Mouse (Mus musculus) cortical plate, adult 2 months (tissue): ENCODE results near the gene Plpp4. TPM values are rescaled to one million over a fixed set of nuclear protein-coding genes. Genes with fewer than 3 reads are reported as not detected.

ENCODE experiments used
- H3K27ac ChIP-seq: fragments of 200-500 bp; 2 replicates; pipeline ENCODE4 v1.5.1; 2012; ENCODE audit warnings: low read length, control low read depth, inconsistent platforms; ENCODE audit not compliant: insufficient read depth
- H3K4me1 ChIP-seq: fragments of 200-500 bp; 2 replicates; pipeline ENCODE4 v1.6.1; 2011; ENCODE audit warnings: low read length; ENCODE audit not compliant: control insufficient read depth, insufficient read depth
- H3K4me3 ChIP-seq: fragments of 200-500 bp; 2 replicates; pipeline ENCODE4 v1.5.1; 2011; ENCODE audit warnings: mild to moderate bottlenecking, low read length, control low read depth; ENCODE audit not compliant: insufficient read depth
- CTCF ChIP-seq: fragments of 200-500 bp; IDR thresholded peaks from 2 replicates; pipeline ENCODE4 v1.5.1; 2011; ENCODE audit warnings: mild to moderate bottlenecking, control low read depth, low read length; ENCODE audit not compliant: insufficient read depth; ENCODE audit errors: extremely low read depth
- POLR2A ChIP-seq: fragments of 200-500 bp; IDR thresholded peaks from 2 replicates; pipeline ENCODE4 v1.6.1; 2011; ENCODE audit warnings: mild to moderate bottlenecking, low read length, control low read depth; ENCODE audit not compliant: insufficient read depth; ENCODE audit errors: extremely low read depth
- polyA plus RNA-seq: library from polyadenylated mRNA; depleted of rRNA; stranded (reverse); fragments of >200 nt; gene quantifications from 2 replicates; pipeline ENCODE4 v1.2.3, GENCODE M21; 2012

Plpp4 gene
- polyA plus RNA-seq, 1 experiment: 7.9 TPM

DNA sequence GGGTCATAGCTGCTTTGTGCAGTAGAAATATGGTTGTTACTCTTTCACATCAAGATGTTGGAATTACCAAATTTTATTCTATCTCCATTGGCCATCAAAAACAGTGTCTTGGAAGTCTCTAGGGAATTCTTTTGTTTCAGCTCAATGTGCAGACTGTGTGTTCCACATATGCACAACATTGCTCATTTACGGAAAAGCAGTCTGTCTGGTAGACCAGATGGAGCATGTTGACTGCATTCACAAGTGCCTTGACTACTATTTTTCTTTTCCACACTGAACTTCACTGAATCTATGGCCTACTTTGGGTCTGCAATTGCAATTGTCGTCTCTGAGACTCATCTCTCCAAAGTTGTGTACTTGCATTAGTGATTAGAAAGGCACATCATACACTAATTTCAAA lies 98.7 kb downstream of the Plpp4 start:
- H3K27ac ChIP-seq: no peak overlapping the region
- H3K4me1 ChIP-seq: no peaks in the 10 kb centered on the region
- H3K4me3 ChIP-seq: no peak overlapping the region
- TF ChIP-seq POLR2A (no peak), CTCF (no peak)

DNA sequence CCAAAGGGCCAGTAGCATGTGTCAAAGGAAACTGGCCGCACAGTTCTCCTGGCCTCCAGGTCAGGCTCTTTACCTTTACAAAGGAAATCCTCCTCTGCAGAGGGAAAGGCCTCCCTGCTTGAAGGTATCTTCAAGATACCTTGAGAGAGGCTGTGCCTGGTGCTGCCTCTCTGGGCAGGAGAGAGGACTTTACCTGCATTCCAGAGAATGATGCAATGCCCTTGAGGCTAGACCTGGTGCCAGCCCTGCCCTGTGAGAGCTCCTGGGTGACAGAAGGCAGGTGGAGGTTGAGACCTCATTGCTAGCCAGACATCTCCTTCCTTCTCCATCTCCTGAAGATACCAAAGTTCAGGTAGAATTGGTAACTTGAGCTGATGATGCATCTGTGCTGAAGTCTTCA lies 118.5 kb downstream of the Plpp4 start:
- TF ChIP-seq POLR2A (no peak), CTCF (no peak)
- Histone ChIP-seq H3K27ac (no peak overlapping the region), H3K4me3 (no peak overlapping the region), H3K4me1 (no peaks in the 10 kb centered on the region)

DNA sequence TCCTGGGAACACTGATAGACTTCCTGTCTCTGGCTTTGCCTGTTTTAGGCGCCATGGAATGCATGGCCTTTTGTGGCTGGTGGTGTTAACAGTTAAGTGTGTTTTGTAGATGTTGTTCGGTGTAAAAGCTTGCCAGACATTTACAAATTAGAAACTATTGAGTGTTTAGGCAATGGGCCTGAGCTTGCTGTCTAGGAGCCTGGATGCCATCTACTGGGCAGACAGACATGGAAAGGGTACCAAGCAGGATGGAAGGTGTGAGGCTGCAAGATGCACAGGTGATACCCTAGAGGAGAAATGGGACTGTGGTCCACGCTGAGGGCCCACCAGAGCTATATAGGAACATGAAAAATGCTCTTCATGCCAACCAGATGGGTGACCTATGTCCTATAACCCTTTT lies 128.3 kb downstream of the Plpp4 start:
- Histone ChIP-seq H3K4me1 (no peaks in the 10 kb centered on the region), H3K27ac (no peak overlapping the region), H3K4me3 (no peak overlapping the region)
- TF ChIP-seq CTCF: peak; percentile 26; the same call in 1 of the 2 replicates
- no peak for TF ChIP-seq POLR2A

DNA sequence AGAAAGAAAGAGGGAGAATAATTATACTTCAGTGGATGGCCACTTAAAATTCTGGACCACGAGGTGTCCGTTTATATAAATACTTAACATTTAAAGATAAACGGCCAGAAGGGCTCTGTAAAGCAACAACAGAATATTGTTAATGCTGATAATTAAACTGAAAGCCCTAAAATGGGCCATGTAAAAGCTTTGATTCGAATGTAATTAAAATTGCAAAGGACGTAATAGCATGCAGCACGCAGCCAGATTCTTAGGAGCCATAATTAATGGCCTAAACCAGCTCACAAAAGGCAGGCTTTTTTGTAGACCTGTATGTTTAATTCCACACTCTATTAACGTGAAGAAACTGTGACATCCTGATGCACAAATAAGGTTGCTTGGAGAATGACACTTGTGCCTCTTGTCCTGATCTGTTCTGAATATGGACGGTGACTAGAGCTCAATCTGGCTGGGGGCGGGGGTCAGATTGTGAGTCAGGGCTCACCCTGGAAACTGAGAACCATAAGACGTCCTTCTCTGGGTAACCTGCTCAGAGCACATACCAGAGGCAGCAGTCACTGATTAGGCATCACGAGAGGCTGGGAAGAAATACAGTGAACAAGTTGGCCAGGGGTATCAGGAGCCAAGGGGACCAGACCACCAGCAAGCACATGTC lies 136.1 kb downstream of the Plpp4 start:
- H3K4me1 ChIP-seq: peaks cover 1% of the 10 kb centered on the region
- no peak overlapping the region for H3K4me3 ChIP-seq
- H3K27ac ChIP-seq: no peak overlapping the region
- TF ChIP-seq CTCF: no peak
- no peak for TF ChIP-seq POLR2A

DNA sequence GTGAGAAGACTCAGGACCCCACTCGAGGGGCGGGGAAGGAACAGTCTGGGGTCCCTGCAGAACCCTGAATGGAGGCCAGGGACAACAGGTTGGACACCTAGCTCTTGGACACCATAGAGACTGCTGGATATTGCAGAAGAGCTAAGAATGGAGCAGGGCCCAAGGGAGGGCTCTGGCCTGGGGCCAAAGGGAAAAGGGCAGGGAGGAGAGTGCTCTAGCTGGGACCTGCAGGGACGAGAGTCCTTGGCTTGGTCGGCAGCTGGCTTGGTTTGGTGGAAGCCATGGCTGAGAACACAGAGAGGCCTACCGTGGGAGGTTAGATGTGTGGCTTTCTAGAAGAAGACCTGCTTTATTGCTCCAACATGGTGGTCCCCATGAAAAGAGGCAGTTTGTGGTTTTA lies 139.7 kb downstream of the Plpp4 start:
- Histone ChIP-seq H3K27ac (no peak overlapping the region), H3K4me1 (peaks cover 1% of the 10 kb centered on the region), H3K4me3 (no peak overlapping the region)
- TF ChIP-seq POLR2A (no peak), CTCF (no peak)

DNA sequence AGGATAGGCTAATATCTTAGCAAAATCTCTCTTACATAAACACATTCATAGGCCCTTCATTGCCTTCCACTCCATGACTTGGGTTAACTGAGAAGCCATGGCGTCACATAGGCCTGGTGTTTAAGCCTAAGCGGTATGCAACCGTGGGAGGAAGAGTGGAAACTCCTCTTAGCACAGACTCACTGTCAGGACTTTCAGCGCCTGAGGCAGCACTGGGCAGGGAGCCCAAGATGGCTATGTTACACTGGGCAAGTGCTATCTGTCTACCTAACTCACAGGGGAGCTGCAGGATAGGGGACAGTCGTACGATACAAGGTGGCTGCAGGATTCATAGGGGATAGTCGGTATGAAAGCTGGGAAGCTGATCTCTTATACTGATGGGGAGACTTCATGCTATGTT lies 142.2 kb downstream of the Plpp4 start:
- TF ChIP-seq CTCF: no peak
- no peak overlapping the region for H3K27ac ChIP-seq
- no peak overlapping the region for H3K4me3 ChIP-seq
- H3K4me1 ChIP-seq: no peaks in the 10 kb centered on the region

DNA sequence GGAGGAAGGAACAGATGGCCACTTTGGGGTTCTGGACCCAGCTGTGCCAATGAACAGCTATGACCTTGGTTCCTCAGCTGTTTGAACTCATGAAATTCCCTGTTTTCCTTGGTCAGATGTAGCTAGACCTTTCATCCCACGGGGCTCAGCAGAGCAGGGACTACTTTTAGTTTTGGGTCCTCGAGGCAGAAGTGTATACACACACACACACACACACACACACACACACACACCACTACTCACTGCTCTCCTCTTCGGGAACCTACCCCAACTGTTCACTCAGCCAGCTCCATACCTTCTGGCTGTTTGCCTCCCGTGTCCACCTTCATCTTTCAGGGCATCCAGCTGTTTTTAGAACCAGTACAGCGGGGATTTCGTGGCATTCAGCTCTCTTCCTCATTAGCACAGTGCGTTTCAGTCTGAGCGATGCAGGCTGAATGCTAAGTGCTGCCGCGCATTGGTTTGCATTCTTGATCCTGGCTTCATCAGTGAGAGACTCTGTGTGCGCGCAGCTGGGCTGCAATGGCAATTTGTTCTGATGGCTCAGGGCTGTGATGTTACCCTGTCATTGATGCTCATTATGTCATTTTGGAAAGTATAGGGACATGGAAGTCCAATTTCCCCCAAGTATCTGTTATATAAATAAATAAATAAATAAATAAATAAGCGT lies 146.0 kb downstream of the Plpp4 start:
- TF ChIP-seq CTCF: no peak
- TF ChIP-seq POLR2A: no peak; the same call in 1 of the 2 replicates
- Histone ChIP-seq H3K4me1 (no peaks in the 10 kb centered on the region), H3K27ac (no peak overlapping the region), H3K4me3 (no peak overlapping the region)

DNA sequence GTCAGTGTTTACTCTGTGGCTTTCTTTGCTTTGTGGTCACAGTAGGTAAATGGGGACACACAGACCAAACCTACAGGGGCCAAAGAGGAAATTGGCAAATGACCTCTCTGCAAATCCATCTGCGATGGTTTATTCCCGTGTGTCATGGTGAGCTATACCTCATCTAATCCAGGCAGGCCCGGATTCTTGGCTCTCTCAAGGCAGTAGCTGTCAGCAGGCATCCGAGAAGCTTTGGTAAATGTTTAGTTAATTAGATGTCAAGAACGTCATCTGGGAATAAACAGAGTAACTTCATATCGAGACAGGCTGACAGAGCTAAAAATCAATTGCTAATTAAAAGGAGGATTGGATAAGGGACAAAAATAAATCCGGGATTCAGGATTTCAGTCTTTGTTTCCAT lies 149.2 kb downstream of the Plpp4 start:
- TF ChIP-seq POLR2A (no peak), CTCF (no peak)
- no peak overlapping the region for H3K27ac ChIP-seq
- no peaks in the 10 kb centered on the region for H3K4me1 ChIP-seq

DNA sequence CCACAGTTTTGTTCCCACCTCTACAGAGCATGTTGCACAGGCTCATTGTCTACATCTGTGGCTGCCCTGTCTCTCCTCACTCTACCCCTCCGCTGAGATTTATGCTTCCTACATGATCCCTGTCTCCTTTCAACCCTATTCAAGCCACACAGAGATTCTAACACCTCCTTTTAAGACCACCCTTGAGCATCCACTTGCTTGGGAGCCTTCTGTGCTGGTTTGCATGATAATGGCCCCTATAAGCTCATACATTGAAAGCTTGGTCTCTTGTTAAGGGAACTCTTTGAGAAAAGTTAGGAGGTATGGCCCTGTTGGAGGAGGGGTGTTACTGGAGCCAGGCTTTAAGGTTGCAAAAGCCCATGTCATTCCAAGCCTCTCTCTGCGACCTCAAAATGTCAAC lies 155.9 kb downstream of the Plpp4 start:
- H3K27ac ChIP-seq: no peak overlapping the region
- H3K4me3 ChIP-seq: no peak overlapping the region
- TF ChIP-seq POLR2A (no peak), CTCF (no peak)
- no peaks in the 10 kb centered on the region for H3K4me1 ChIP-seq

More for the DNA sequence above, 149.2 kb downstream of the Plpp4 start:
- H3K4me3 ChIP-seq: no peak overlapping the region

DNA sequence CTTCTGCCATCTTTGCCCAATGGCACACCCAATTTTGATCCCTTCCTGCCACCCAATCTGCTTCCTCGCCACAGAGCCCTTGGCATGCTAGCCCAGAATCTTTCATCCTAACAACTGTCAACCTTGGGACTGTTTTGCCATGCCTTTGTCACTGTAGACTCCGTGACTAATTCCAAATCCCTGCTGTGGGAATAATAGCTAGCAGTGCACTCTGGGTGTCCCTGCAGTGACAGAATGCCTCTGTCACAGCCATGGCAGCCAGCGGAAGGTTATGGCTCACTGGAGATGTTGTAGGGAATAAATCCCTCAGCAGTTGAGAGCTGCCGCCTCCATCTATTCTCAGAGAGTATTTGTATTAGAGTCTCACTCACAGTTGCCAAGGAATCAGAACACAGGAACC lies 158.3 kb downstream of the Plpp4 start:
- Histone ChIP-seq H3K27ac (no peak overlapping the region), H3K4me3 (no peak overlapping the region), H3K4me1 (no peaks in the 10 kb centered on the region)
- TF ChIP-seq CTCF (no peak), POLR2A (no peak)

DNA sequence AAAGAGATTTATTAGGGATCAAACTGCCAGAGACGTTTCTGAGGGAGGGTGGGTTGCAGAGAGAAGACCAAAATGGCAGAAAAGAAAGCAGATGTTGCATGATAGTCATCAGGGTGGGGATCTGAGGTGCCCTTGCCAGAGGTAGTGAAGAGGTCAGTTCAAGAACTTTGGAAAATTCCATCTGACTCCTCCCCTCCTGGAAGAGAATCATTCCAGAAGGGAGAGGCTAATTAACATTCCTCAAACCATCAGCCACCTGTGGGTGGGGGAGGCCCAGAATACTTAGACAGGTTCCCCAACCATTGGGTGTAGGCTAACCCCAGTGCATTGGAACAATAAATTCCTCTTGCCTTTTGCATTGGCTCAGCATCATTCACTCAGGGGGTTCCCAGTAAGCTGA lies 164.3 kb downstream of the Plpp4 start:
- Histone ChIP-seq H3K27ac (no peak overlapping the region), H3K4me3 (no peak overlapping the region), H3K4me1 (no peaks in the 10 kb centered on the region)
- TF ChIP-seq CTCF (no peak), POLR2A (no peak)
